Mouse (Mus musculus): ENCODE results near the gene Ston2.
A peak's percentile ranks its signal among the peaks of the same experiment; 100 is the strongest.
"Not testable (repeated sequence)": the region's sequence is repeated elsewhere in the genome, so short reads cannot be mapped to it uniquely, and the experiment has no call there.

Gene Ston2

GRCm38 (mm10) chr12:91791822-91792221 lies 3.6 kb upstream of the Ston2 start:
- DNase-seq (ENCODE audit: extremely low spot score): no peak

- peak; percentile 58 for DNase-seq (ENCODE audit: extremely low spot score)
Measured at GRCm38 (mm10) chr12:91789801-91790200, 1.6 kb upstream of the Ston2 start.

GRCm38 (mm10) chr12:91788446-91788845 lies 259 bp upstream of the Ston2 start:
- DNase-seq (ENCODE audit: extremely low spot score): not testable (repeated sequence)

GRCm38 (mm10) chr12:91786355-91786754 lies 1.8 kb downstream of the Ston2 start:
- DNase-seq (ENCODE audit: extremely low spot score): no peak

- DNase-seq (ENCODE audit: extremely low spot score): no peak
Measured at GRCm38 (mm10) chr12:91781432-91781831, 6.8 kb downstream of the Ston2 start.

- no peak for DNase-seq (ENCODE audit: extremely low spot score)
Measured at GRCm38 (mm10) chr12:91780531-91780930, 7.7 kb downstream of the Ston2 start.

- peak; percentile 85 for DNase-seq (ENCODE audit: extremely low spot score)
Measured at GRCm38 (mm10) chr12:91779004-91779365, 9.2 kb downstream of the Ston2 start.

GRCm38 (mm10) chr12:91778211-91779003 lies 9.8 kb downstream of the Ston2 start:
- DNase-seq (ENCODE audit: extremely low spot score): peak; percentile 67

GRCm38 (mm10) chr12:91776342-91776741 lies 11.8 kb downstream of the Ston2 start:
- DNase-seq (ENCODE audit: extremely low spot score): no peak

GRCm38 (mm10) chr12:91774811-91775284 lies 13.3 kb downstream of the Ston2 start:
- no peak for DNase-seq (ENCODE audit: extremely low spot score)

GRCm38 (mm10) chr12:91768871-91769270 lies 19.3 kb downstream of the Ston2 start:
- DNase-seq (ENCODE audit: extremely low spot score): no peak

GRCm38 (mm10) chr12:91768176-91768575 lies 20.0 kb downstream of the Ston2 start:
- no peak for DNase-seq (ENCODE audit: extremely low spot score)

GRCm38 (mm10) chr12:91766338-91767107 lies 21.7 kb downstream of the Ston2 start:
- DNase-seq (ENCODE audit: extremely low spot score): peak; percentile 50

- DNase-seq (ENCODE audit: extremely low spot score): no peak
Measured at GRCm38 (mm10) chr12:91765504-91765903, 22.7 kb downstream of the Ston2 start.

- no peak for DNase-seq (ENCODE audit: extremely low spot score)
Measured at GRCm38 (mm10) chr12:91765054-91765453, 23.1 kb downstream of the Ston2 start.

- DNase-seq (ENCODE audit: extremely low spot score): no peak
Measured at GRCm38 (mm10) chr12:91764471-91764870, 23.7 kb downstream of the Ston2 start.

- no peak for DNase-seq (ENCODE audit: extremely low spot score)
Measured at GRCm38 (mm10) chr12:91759836-91760235, 28.4 kb downstream of the Ston2 start.

GRCm38 (mm10) chr12:91757854-91758562 lies 30.2 kb downstream of the Ston2 start:
- no peak for DNase-seq (ENCODE audit: extremely low spot score)

- no peak for DNase-seq (ENCODE audit: extremely low spot score)
Measured at GRCm38 (mm10) chr12:91756562-91757166, 31.5 kb downstream of the Ston2 start.

GRCm38 (mm10) chr12:91754606-91755005 lies 33.6 kb downstream of the Ston2 start:
- no peak for DNase-seq (ENCODE audit: extremely low spot score)

GRCm38 (mm10) chr12:91752711-91753110 lies 35.5 kb downstream of the Ston2 start:
- DNase-seq (ENCODE audit: extremely low spot score): no peak
